Mouse (Mus musculus): Measurements from ENCODE around the gene 4930579F01Rik. TPM values are rescaled to one million over a fixed set of nuclear protein-coding genes. Genes with fewer than 3 reads are reported as not detected.

4930579F01Rik gene
- polyA plus RNA-seq, 1 experiment, result not detected

DNA sequence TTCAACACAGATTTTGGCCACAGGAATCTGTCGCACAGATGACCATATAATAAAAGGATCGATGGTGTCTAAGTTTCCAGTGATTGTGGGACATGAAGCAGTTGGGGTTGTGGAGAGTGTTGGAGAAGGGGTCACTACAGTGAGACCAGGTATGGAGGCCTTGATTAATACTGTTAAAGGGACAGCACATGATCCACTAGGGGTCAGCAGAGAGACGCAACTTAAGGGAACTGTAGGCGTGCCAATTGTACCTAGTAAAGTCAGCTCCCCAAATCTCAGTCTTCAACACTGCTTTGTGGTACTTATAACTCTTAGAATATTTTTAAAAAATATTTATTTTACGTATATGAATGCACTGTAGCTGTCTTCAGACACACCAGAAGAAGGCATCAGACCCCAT, 29.3 kb upstream of the 4930579F01Rik start:
- TF ChIP-seq EP300 (IDR thresholded peaks at IDR 0.05; ENCODE audit: insufficient read depth, low read depth, low read length) (no peak), POLR2A (IDR thresholded peaks at IDR 0.05; ENCODE audit: insufficient read depth, low read length) (no peak), CTCF (IDR thresholded peaks at IDR 0.05; ENCODE audit: low read depth, low read length) (peak; percentile 20)
- H3K9ac ChIP-seq (ENCODE audit: low read depth, poor library complexity, severe bottlenecking), result no peak overlapping the region

DNA sequence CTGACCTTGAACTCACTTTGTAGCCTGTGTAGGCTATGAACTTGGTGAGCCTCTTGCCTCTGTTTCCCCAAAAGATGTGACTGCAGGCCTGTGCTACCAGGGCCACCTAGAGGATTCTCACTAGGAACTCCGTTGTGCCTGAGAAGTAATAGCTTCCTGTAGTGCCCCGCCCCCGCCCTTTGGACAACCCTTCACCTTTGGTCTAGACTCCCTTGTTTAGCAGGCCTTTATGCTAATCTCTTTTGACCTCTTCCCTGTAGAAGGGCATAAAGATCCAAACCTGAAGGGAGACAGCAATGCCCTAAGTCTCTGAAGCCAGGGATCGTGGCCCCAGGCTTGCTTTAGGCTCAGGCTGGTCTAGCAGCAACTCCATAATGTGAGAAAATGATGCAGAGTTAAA, 28.9 kb upstream of the 4930579F01Rik start:
- Histone ChIP-seq H3K36me3 (ENCODE audit: control insufficient read depth, insufficient read depth, low read length, poor library complexity, severe bottlenecking) (no peaks in the 10 kb centered on the region), H3K9me3 (replicated peaks; ENCODE audit: control insufficient read depth, insufficient read depth, low read length, poor library complexity, severe bottlenecking) (no peaks in the 10 kb centered on the region), H3K27ac (ENCODE audit: insufficient read depth, low read length) (no peak overlapping the region), H3K27me3 (ENCODE audit: control insufficient read depth, insufficient read depth, low read length, poor library complexity, severe bottlenecking) (no peaks in the 10 kb centered on the region), H3K9ac (ENCODE audit: low read depth, poor library complexity, severe bottlenecking) (no peak overlapping the region), H3K4me1 (ENCODE audit: control insufficient read depth, insufficient read depth, low read length) (peaks cover 3% of the 10 kb centered on the region), H3K4me3 (ENCODE audit: low read depth, low read length) (no peak overlapping the region)
- TF ChIP-seq CTCF (IDR thresholded peaks at IDR 0.05; ENCODE audit: low read depth, low read length), result no peak
- TF ChIP-seq POLR2A (IDR thresholded peaks at IDR 0.05; ENCODE audit: insufficient read depth, low read length), result no peak
- TF ChIP-seq EP300 (IDR thresholded peaks at IDR 0.05; ENCODE audit: insufficient read depth, low read depth, low read length), result no peak

More for the DNA sequence above, 29.3 kb upstream of the 4930579F01Rik start:
- H3K4me3 ChIP-seq (ENCODE audit: low read depth, low read length), result no peak overlapping the region
- no peaks in the 10 kb centered on the region for H3K27me3 ChIP-seq (ENCODE audit: control insufficient read depth, insufficient read depth, low read length, poor library complexity, severe bottlenecking)
- H3K9me3 ChIP-seq (replicated peaks; ENCODE audit: control insufficient read depth, insufficient read depth, low read length, poor library complexity, severe bottlenecking), result no peaks in the 10 kb centered on the region
- H3K27ac ChIP-seq (ENCODE audit: insufficient read depth, low read length), result no peak overlapping the region
- H3K4me1 ChIP-seq (ENCODE audit: control insufficient read depth, insufficient read depth, low read length), result peaks cover 3% of the 10 kb centered on the region
- no peaks in the 10 kb centered on the region for H3K36me3 ChIP-seq (ENCODE audit: control insufficient read depth, insufficient read depth, low read length, poor library complexity, severe bottlenecking)

GRCm38 (mm10) chr3:138221116-138221515, 27.5 kb upstream of the 4930579F01Rik start:
- TF ChIP-seq CTCF (IDR thresholded peaks at IDR 0.05; ENCODE audit: low read depth, low read length) (no peak), EP300 (IDR thresholded peaks at IDR 0.05; ENCODE audit: insufficient read depth, low read depth, low read length) (no peak), POLR2A (IDR thresholded peaks at IDR 0.05; ENCODE audit: insufficient read depth, low read length) (no peak)

DNA sequence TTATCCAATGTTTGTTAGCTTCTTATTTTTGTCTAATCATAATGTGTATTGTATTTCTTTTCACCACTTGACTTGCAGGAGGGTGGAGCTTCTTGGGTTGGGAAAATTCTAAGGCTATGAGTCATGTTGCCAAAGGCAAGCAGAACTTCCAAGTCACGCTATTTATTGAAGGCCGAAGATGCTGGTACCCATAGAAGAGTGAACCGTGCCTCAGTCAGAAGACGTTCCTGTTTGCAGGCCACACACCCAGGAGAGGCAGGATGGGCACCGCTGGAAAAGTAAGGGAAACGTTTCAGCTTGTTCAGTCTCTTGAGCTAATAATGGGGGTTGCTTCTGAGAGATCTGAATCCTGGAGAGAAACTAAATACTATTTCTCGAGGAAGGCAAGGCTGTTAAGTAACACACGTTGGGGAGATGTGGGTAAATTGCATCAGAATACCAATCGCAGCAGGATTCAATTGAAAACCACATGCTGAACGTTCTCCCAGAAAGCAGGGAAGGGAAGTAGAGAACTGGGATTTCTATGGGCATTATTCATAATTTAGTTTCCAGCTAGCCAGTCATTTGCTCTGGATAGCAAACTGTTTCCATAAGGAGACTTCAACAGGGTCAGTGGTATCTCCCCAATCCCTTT, 24.1 kb upstream of the 4930579F01Rik start, which contains the start of gene Adh7:
Gene Adh7, plus strand, starts transcription at position 130 of the 634 bp plus-strand sequence.
- H3K4me3 ChIP-seq (ENCODE audit: low read depth, low read length), result no peak within 1 kb of the TSS
- H3K9me3 ChIP-seq (replicated peaks; ENCODE audit: control insufficient read depth, insufficient read depth, low read length, poor library complexity, severe bottlenecking), result no peaks in the 10 kb centered on the region
- H3K27ac ChIP-seq (ENCODE audit: insufficient read depth, low read length), result no peak within 1 kb of the TSS

More at GRCm38 (mm10) chr3:138221116-138221515, 27.5 kb upstream of the 4930579F01Rik start:
- Histone ChIP-seq H3K9ac (ENCODE audit: low read depth, poor library complexity, severe bottlenecking) (no peak overlapping the region), H3K4me3 (ENCODE audit: low read depth, low read length) (no peak overlapping the region), H3K9me3 (replicated peaks; ENCODE audit: control insufficient read depth, insufficient read depth, low read length, poor library complexity, severe bottlenecking) (no peaks in the 10 kb centered on the region), H3K4me1 (ENCODE audit: control insufficient read depth, insufficient read depth, low read length) (peaks cover 5% of the 10 kb centered on the region), H3K27me3 (ENCODE audit: control insufficient read depth, insufficient read depth, low read length, poor library complexity, severe bottlenecking) (no peaks in the 10 kb centered on the region), H3K36me3 (ENCODE audit: control insufficient read depth, insufficient read depth, low read length, poor library complexity, severe bottlenecking) (no peaks in the 10 kb centered on the region), H3K27ac (ENCODE audit: insufficient read depth, low read length) (no peak overlapping the region)

GRCm38 (mm10) chr3:138216091-138216490, 22.5 kb upstream of the 4930579F01Rik start:
- no peak overlapping the region for H3K27ac ChIP-seq (ENCODE audit: insufficient read depth, low read length)
- TF ChIP-seq CTCF (IDR thresholded peaks at IDR 0.05; ENCODE audit: low read depth, low read length), result no peak
- TF ChIP-seq EP300 (IDR thresholded peaks at IDR 0.05; ENCODE audit: insufficient read depth, low read depth, low read length), result no peak
- no peak for TF ChIP-seq POLR2A (IDR thresholded peaks at IDR 0.05; ENCODE audit: insufficient read depth, low read length)
- H3K4me1 ChIP-seq (ENCODE audit: control insufficient read depth, insufficient read depth, low read length), result peaks cover 3% of the 10 kb centered on the region
- H3K27me3 ChIP-seq (ENCODE audit: control insufficient read depth, insufficient read depth, low read length, poor library complexity, severe bottlenecking), result no peaks in the 10 kb centered on the region
- no peak overlapping the region for H3K4me3 ChIP-seq (ENCODE audit: low read depth, low read length)
- no peak overlapping the region for H3K9ac ChIP-seq (ENCODE audit: low read depth, poor library complexity, severe bottlenecking)
- H3K9me3 ChIP-seq (replicated peaks; ENCODE audit: control insufficient read depth, insufficient read depth, low read length, poor library complexity, severe bottlenecking), result no peaks in the 10 kb centered on the region
- no peaks in the 10 kb centered on the region for H3K36me3 ChIP-seq (ENCODE audit: control insufficient read depth, insufficient read depth, low read length, poor library complexity, severe bottlenecking)

More for the DNA sequence above, 24.1 kb upstream of the 4930579F01Rik start, which contains the start of gene Adh7:
- H3K36me3 ChIP-seq (ENCODE audit: control insufficient read depth, insufficient read depth, low read length, poor library complexity, severe bottlenecking), result no peaks in the 10 kb centered on the region
- peaks cover 3% of the 10 kb centered on the region for H3K4me1 ChIP-seq (ENCODE audit: control insufficient read depth, insufficient read depth, low read length)
- H3K27me3 ChIP-seq (ENCODE audit: control insufficient read depth, insufficient read depth, low read length, poor library complexity, severe bottlenecking), result no peaks in the 10 kb centered on the region
- no peak within 1 kb of the TSS for H3K9ac ChIP-seq (ENCODE audit: low read depth, poor library complexity, severe bottlenecking)
- no peak for TF ChIP-seq CTCF (IDR thresholded peaks at IDR 0.05; ENCODE audit: low read depth, low read length)
- TF ChIP-seq POLR2A (IDR thresholded peaks at IDR 0.05; ENCODE audit: insufficient read depth, low read length), result no peak
- TF ChIP-seq EP300 (IDR thresholded peaks at IDR 0.05; ENCODE audit: insufficient read depth, low read depth, low read length), result no peak

DNA sequence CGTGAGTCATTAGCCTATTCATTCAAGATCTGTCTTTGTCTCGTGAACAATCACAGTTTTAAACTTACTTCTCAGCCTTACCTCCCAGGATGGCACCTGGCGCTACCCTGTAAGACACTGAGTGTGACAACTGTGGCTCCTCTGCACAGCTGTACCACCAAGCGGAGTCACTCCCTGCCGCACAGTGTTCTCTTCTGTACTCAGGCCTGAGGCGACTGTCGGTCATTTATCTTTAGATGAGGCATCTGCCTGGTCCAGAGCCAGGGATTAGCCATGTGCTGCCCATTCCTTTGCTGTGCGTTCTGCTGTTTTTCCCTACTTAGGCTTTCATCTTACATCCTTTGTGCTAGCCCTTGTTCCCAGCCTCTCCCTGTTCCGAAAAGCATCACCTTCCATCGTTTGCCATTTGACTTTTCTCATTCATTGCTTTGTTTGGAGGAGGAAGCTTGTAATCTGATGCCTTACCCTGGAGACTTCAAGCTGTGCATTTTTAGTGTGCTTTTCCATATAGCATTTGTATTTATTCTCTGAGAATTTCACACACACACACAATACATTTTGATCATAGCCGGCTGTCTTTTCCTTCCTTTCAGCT, 21.9 kb upstream of the 4930579F01Rik start:
- Histone ChIP-seq H3K9ac (ENCODE audit: low read depth, poor library complexity, severe bottlenecking) (no peak overlapping the region), H3K4me3 (ENCODE audit: low read depth, low read length) (no peak overlapping the region), H3K27me3 (ENCODE audit: control insufficient read depth, insufficient read depth, low read length, poor library complexity, severe bottlenecking) (no peaks in the 10 kb centered on the region), H3K4me1 (ENCODE audit: control insufficient read depth, insufficient read depth, low read length) (peaks cover 3% of the 10 kb centered on the region), H3K9me3 (replicated peaks; ENCODE audit: control insufficient read depth, insufficient read depth, low read length, poor library complexity, severe bottlenecking) (no peaks in the 10 kb centered on the region), H3K36me3 (ENCODE audit: control insufficient read depth, insufficient read depth, low read length, poor library complexity, severe bottlenecking) (no peaks in the 10 kb centered on the region), H3K27ac (ENCODE audit: insufficient read depth, low read length) (no peak overlapping the region; the same call in 1 of the 2 replicates)
- TF ChIP-seq POLR2A (IDR thresholded peaks at IDR 0.05; ENCODE audit: insufficient read depth, low read length) (no peak), EP300 (IDR thresholded peaks at IDR 0.05; ENCODE audit: insufficient read depth, low read depth, low read length) (peak; percentile 48; the same call in 1 of the 2 replicates)

Data from ES-Bruce4 (cell line).